Mouse (Mus musculus): ENCODE data around the gene Bach2. TPM values are rescaled to one million over a fixed set of nuclear protein-coding genes. Genes with fewer than 3 reads are reported as not detected.

The Bach2 gene
- polyA plus RNA-seq, 1 experiment from 2014 or later = 5.8 TPM

DNA sequence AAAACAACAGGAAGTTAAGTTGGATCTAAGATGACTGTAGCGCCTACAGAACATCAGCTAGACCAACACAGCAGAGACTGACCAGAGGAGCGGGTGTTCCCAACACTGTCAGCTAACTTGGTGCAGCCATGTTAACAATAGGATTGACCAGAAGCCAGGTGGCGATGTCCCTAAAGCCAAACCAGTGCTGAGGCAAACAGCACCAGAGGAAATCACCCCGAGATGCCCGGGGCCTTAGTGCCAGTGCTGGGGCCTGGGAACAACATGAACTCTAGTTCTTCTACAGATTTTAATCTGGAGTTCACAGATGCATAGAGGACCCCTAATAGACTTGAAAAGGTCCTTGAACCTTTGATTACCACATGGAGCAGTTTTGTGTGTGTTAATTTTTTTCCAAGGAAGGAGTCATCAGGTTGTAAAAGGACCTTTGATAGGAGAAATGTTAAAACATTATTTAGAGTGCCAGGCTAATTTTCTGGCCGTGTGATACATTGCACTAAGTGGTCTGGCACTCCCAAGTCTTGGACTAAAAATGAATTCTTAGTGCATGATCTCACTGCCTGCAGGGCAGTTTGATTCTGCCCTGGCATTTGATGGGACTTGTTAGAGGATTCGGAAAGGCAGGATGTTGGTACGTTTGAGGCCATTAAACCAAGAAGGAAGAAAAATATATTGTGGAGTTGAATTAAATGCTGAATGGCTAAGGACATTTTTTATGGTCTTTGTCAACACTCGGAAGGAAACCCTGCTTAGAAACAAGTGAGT, 170.7 kb downstream of the Bach2 start:
- Histone ChIP-seq H3K4me1 (peaks cover 7% of the 10 kb centered on the region; the same call in 1 of the 2 replicates), H3K27me3 (no peaks in the 10 kb centered on the region), H3K9ac (no peak overlapping the region), H3K9me3 (no peaks in the 10 kb centered on the region), H3K27ac (peak overlapping the region; percentile 61; the same call in 1 of the 2 replicates), H3K4me2 (no peak overlapping the region), H3K36me3 (no peaks in the 10 kb centered on the region), H3K4me3 (no peak overlapping the region)
- 62% methylated on average over 9 of the region's 9 CpGs for WGBS
- ATAC-seq (ENCODE audit: insufficient number of reproducible peaks, low FRiP score, low TSS enrichment, low read depth) = no peak

DNA sequence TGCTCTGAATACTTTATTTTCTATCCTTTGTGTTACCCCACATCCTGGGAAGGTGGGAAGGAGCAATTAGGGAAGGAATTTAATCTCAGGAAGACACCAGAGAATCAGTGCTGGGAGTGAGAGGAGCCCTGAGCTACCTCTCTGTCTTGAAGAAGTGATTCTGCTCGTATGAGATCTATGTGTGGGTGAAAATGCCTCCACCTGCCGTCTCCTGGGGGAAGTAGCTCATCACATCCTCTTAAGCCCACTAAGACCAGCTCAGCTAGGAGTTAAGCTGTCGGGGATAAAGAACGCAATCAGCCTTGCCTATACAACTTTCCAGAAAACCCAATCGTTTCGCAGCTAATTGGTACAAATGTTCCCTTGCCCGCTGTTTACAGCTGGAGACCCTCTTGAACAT, 174.5 kb downstream of the Bach2 start:
- no peak overlapping the region for H3K9ac ChIP-seq
- no peak overlapping the region for H3K27ac ChIP-seq
- H3K36me3 ChIP-seq = no peaks in the 10 kb centered on the region
- H3K4me1 ChIP-seq = peaks cover 7% of the 10 kb centered on the region; the same call in 1 of the 2 replicates
- H3K4me2 ChIP-seq = no peak overlapping the region
- WGBS = 55% methylated on average over 7 of the region's 7 CpGs
- no peaks in the 10 kb centered on the region for H3K9me3 ChIP-seq
- H3K4me3 ChIP-seq = no peak overlapping the region
- ATAC-seq (ENCODE audit: insufficient number of reproducible peaks, low FRiP score, low TSS enrichment, low read depth) = no peak
- H3K27me3 ChIP-seq = no peaks in the 10 kb centered on the region

DNA sequence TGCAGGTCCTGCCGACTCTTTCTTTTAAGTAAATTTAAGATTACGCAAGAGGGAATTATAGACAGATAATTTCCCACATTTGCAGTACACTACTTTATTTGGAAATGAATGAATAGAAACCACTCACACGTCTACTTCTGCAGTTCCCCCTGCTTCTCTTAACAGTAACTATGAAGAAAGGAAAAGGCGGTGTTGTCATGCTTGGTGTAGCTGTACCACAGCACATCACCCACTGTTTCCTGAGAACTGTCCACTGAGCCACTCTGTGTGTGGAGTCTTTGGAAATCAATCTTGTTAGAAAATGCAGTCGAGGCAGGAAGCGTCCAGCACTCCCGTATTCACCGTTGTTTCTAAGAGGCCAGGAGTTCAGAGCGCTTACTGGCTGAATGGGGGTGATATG, 174.9 kb downstream of the Bach2 start:
- 80% methylated on average over 9 of the region's 9 CpGs for WGBS
- Histone ChIP-seq H3K4me2 (no peak overlapping the region), H3K4me3 (no peak overlapping the region), H3K4me1 (peaks cover 7% of the 10 kb centered on the region; the same call in 1 of the 2 replicates), H3K27ac (no peak overlapping the region), H3K27me3 (no peaks in the 10 kb centered on the region), H3K9me3 (no peaks in the 10 kb centered on the region), H3K36me3 (no peaks in the 10 kb centered on the region), H3K9ac (no peak overlapping the region)
- ATAC-seq (ENCODE audit: insufficient number of reproducible peaks, low FRiP score, low TSS enrichment, low read depth) = no peak

DNA sequence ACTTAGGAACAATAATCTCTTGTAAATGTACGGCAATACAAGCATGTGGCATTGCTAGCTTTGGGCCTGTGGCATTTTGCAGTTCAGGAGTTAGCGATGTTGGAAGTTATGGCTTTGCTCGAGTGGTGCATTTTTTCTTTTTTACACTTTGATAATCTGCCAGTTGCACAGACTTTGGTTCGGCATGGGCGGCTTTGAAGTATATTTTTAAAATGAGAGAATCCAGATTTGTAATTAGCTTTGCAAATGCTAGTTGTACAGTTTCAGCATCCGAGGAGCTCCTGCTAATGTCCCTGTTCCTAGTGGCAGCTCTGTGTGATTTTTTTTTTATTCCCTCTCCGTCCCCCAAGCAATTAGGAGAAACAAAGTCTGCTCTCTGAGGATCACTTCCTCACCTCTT, 176.4 kb downstream of the Bach2 start:
- Histone ChIP-seq H3K4me1 (peaks cover under 1% of the 10 kb centered on the region; the same call in 1 of the 2 replicates), H3K9me3 (no peaks in the 10 kb centered on the region), H3K27ac (no peak overlapping the region), H3K36me3 (no peaks in the 10 kb centered on the region), H3K27me3 (no peaks in the 10 kb centered on the region), H3K9ac (no peak overlapping the region), H3K4me3 (no peak overlapping the region), H3K4me2 (no peak overlapping the region)
- whole genome bisulfite sequencing = 38% methylated on average over 7 of the region's 7 CpGs
- no peak for ATAC-seq (ENCODE audit: insufficient number of reproducible peaks, low FRiP score, low TSS enrichment, low read depth)

DNA sequence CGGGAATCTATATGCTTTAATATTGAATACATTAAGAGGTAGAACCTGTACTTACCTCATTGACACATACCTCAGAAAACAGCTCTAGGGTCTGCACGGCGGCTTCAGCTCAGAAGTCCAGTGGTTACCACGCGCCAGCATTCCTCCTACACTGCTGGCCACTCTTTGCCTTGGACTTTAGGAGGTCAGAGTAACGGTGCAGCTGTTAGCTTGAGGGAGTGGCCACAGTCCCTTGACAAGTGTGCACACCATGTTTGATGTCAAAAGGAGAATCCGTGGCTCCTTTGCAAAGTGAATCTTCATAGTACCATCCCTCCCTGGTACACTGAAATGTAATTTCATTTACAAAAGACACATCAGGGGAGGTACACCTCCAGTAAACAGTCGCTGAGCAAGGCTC, 179.3 kb downstream of the Bach2 start:
- no peaks in the 10 kb centered on the region for H3K9me3 ChIP-seq
- H3K4me3 ChIP-seq = no peak overlapping the region
- no peaks in the 10 kb centered on the region for H3K36me3 ChIP-seq
- ATAC-seq (ENCODE audit: insufficient number of reproducible peaks, low FRiP score, low TSS enrichment, low read depth) = no peak
- H3K27ac ChIP-seq = no peak overlapping the region
- no peak overlapping the region for H3K4me2 ChIP-seq
- no peak overlapping the region for H3K9ac ChIP-seq
- 83% methylated on average over 8 of the region's 8 CpGs for WGBS
- H3K4me1 ChIP-seq = no peaks in the 10 kb centered on the region; the same call in 1 of the 2 replicates
- no peaks in the 10 kb centered on the region for H3K27me3 ChIP-seq

GRCm38 (mm10) chr4:32421570-32421969, 183.0 kb downstream of the Bach2 start:
- no peaks in the 10 kb centered on the region for H3K36me3 ChIP-seq
- no peaks in the 10 kb centered on the region for H3K9me3 ChIP-seq
- no peak overlapping the region for H3K4me3 ChIP-seq
- no peak overlapping the region for H3K4me2 ChIP-seq
- 86% methylated on average over 8 of the region's 8 CpGs for WGBS
- no peak for ATAC-seq (ENCODE audit: insufficient number of reproducible peaks, low FRiP score, low TSS enrichment, low read depth)
- no peak overlapping the region for H3K9ac ChIP-seq
- H3K4me1 ChIP-seq = no peaks in the 10 kb centered on the region
- H3K27me3 ChIP-seq = no peaks in the 10 kb centered on the region
- no peak overlapping the region for H3K27ac ChIP-seq

GRCm38 (mm10) chr4:32422427-32422826, 183.8 kb downstream of the Bach2 start:
- Histone ChIP-seq H3K9ac (no peak overlapping the region), H3K27ac (no peak overlapping the region), H3K36me3 (no peaks in the 10 kb centered on the region), H3K4me1 (0 out of 2 replicates have a peak, but pooled peaks cover 3% of the 10 kb centered on the region), H3K4me3 (no peak overlapping the region), H3K9me3 (no peaks in the 10 kb centered on the region), H3K4me2 (no peak overlapping the region), H3K27me3 (no peaks in the 10 kb centered on the region)
- ATAC-seq (ENCODE audit: insufficient number of reproducible peaks, low FRiP score, low TSS enrichment, low read depth) = no peak
- WGBS = 90% methylated on average over 4 of the region's 4 CpGs

DNA sequence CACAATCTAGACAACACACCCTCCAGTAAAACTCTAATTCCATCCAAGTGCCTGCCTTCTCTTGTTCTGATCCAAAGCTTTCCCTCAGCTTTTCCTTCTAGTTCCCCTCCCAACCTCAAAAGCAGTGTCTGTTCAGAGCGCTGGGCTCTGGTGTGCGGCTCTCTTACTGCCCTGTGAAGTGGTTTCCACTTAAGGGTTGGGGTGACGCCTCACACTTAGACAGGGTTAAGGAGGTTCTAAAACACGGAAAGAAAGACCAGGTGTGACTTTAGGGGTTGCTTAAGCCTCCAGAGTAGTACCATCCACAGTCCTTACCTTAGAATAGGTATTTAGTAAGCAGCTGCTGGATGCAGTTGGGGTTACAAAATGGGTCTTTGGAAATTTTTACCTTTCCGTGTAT, 185.1 kb downstream of the Bach2 start:
- 0 out of 2 replicates have a peak, but pooled peaks cover 3% of the 10 kb centered on the region for H3K4me1 ChIP-seq
- H3K4me2 ChIP-seq = no peak overlapping the region
- no peaks in the 10 kb centered on the region for H3K27me3 ChIP-seq
- ATAC-seq (ENCODE audit: insufficient number of reproducible peaks, low FRiP score, low TSS enrichment, low read depth) = no peak
- H3K9me3 ChIP-seq = no peaks in the 10 kb centered on the region
- H3K9ac ChIP-seq = no peak overlapping the region
- H3K4me3 ChIP-seq = no peak overlapping the region
- H3K36me3 ChIP-seq = no peaks in the 10 kb centered on the region
- H3K27ac ChIP-seq = no peak overlapping the region
- 74% methylated on average over 5 of the region's 5 CpGs for WGBS

GRCm38 (mm10) chr4:32424434-32424833, 185.8 kb downstream of the Bach2 start:
- H3K9me3 ChIP-seq = no peaks in the 10 kb centered on the region
- H3K4me1 ChIP-seq = 0 out of 2 replicates have a peak, but pooled peaks cover 3% of the 10 kb centered on the region
- no peak overlapping the region for H3K27ac ChIP-seq
- no peak overlapping the region for H3K4me2 ChIP-seq
- no peak overlapping the region for H3K4me3 ChIP-seq
- 81% methylated on average over 7 of the region's 7 CpGs for WGBS
- no peaks in the 10 kb centered on the region for H3K36me3 ChIP-seq
- no peaks in the 10 kb centered on the region for H3K27me3 ChIP-seq
- no peak overlapping the region for H3K9ac ChIP-seq
- no peak for ATAC-seq (ENCODE audit: insufficient number of reproducible peaks, low FRiP score, low TSS enrichment, low read depth)

- 0 out of 2 replicates have a peak, but pooled peaks cover 3% of the 10 kb centered on the region for H3K4me1 ChIP-seq
- no peaks in the 10 kb centered on the region for H3K27me3 ChIP-seq
- no peaks in the 10 kb centered on the region for H3K36me3 ChIP-seq
- no peak overlapping the region for H3K9ac ChIP-seq
- WGBS = 82% methylated on average over 7 of the region's 7 CpGs
- no peak for ATAC-seq (ENCODE audit: insufficient number of reproducible peaks, low FRiP score, low TSS enrichment, low read depth)
- H3K27ac ChIP-seq = no peak overlapping the region
- no peak overlapping the region for H3K4me3 ChIP-seq
- H3K9me3 ChIP-seq = no peaks in the 10 kb centered on the region
- no peak overlapping the region for H3K4me2 ChIP-seq
Observed at GRCm38 (mm10) chr4:32425060-32425459, 186.5 kb downstream of the Bach2 start.

GRCm38 (mm10) chr4:32425641-32426040, 187.0 kb downstream of the Bach2 start:
- no peak overlapping the region for H3K4me3 ChIP-seq
- H3K27me3 ChIP-seq = no peaks in the 10 kb centered on the region
- no peaks in the 10 kb centered on the region for H3K36me3 ChIP-seq
- 93% methylated on average over 3 of the region's 3 CpGs for WGBS
- H3K9me3 ChIP-seq = no peaks in the 10 kb centered on the region
- H3K4me1 ChIP-seq = 0 out of 2 replicates have a peak, but pooled peaks cover 4% of the 10 kb centered on the region
- H3K4me2 ChIP-seq = no peak overlapping the region
- H3K9ac ChIP-seq = no peak overlapping the region
- ATAC-seq (ENCODE audit: insufficient number of reproducible peaks, low FRiP score, low TSS enrichment, low read depth) = no peak
- no peak overlapping the region for H3K27ac ChIP-seq

GRCm38 (mm10) chr4:32426779-32427577, 188.4 kb downstream of the Bach2 start:
- Histone ChIP-seq H3K27ac (no peak overlapping the region), H3K4me2 (no peak overlapping the region), H3K4me3 (no peak overlapping the region), H3K9ac (no peak overlapping the region), H3K4me1 (peaks cover 8% of the 10 kb centered on the region; the same call in 1 of the 2 replicates), H3K27me3 (no peaks in the 10 kb centered on the region), H3K36me3 (no peaks in the 10 kb centered on the region), H3K9me3 (no peaks in the 10 kb centered on the region)
- WGBS = 76% methylated on average over 27 of the region's 27 CpGs
- ATAC-seq (ENCODE audit: insufficient number of reproducible peaks, low FRiP score, low TSS enrichment, low read depth) = no peak
